Mouse (Mus musculus) C2C12 (cell line): ENCODE results near the gene Nop14.

ENCODE experiments used
- CTCF ChIP-seq: IDR thresholded peaks from one replicate; pipeline ENCODE4 v1.5.1; 2011; ENCODE audit not compliant: control insufficient read depth, insufficient read depth, insufficient read length
- MAX ChIP-seq: IDR thresholded peaks from one replicate; pipeline ENCODE4 v1.6.1; 2011; ENCODE audit warnings: mild to moderate bottlenecking, control low read depth
- MYOD1 ChIP-seq: IDR thresholded peaks from one replicate; pipeline ENCODE4 v1.6.1; 2011; ENCODE audit warnings: low read depth; ENCODE audit not compliant: control insufficient read depth, insufficient read length
- USF1 ChIP-seq: IDR thresholded peaks from one replicate; pipeline ENCODE4 v1.6.1; 2011; ENCODE audit warnings: low read depth, mild to moderate bottlenecking, control low read depth, moderate library complexity

GRCm38 (mm10) chr5:34689868-34690267, 29.9 kb upstream of the Nop14 start:
- TF ChIP-seq CTCF = no peak
- TF ChIP-seq MAX = no peak
- no peak for TF ChIP-seq MYOD1
- no peak for TF ChIP-seq USF1
